Mouse (Mus musculus): ENCODE measurements around the gene AI481877.

The AI481877 gene

DNA sequence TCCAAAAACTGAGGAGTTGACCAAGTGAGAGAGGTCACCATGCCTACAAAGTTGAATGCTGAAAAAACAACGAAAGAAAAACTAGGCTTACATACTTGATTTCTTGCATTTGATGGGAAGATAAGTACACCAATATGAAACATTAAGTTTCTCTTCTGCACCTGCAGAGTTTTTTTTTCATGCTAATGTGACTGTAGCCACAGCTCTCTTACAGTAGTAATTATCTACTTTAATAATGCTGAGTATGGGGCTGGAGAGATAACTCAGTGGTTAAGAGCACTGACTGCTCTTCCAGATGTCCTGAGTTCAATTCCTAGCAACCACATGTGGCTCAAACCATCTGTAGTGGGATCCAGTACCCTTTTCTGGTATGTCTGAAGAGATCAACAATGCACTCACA lies 13.7 kb downstream of the AI481877 start:
- DNase-seq (ENCODE audit: low read depth, low spot score): no peak

DNA sequence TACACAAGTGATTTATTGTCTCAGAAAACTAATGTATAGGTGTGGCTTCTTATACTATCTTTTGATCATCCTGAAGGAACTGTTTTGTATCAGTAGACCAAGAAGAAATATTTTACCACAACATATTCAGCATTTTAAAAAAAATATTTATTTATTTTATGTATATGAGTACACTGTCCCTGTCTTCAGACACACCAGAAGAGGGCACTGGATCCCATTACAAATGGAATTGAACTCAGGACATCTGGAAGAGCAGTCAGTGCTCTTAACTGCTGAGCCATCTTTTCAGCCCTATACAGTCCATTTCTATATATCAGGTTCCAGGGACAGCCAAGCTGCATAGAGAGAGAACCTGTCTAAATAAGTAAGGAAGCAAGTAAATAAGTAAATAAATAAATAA lies 15.2 kb downstream of the AI481877 start:
- no peak for DNase-seq (ENCODE audit: low read depth, low spot score)

DNA sequence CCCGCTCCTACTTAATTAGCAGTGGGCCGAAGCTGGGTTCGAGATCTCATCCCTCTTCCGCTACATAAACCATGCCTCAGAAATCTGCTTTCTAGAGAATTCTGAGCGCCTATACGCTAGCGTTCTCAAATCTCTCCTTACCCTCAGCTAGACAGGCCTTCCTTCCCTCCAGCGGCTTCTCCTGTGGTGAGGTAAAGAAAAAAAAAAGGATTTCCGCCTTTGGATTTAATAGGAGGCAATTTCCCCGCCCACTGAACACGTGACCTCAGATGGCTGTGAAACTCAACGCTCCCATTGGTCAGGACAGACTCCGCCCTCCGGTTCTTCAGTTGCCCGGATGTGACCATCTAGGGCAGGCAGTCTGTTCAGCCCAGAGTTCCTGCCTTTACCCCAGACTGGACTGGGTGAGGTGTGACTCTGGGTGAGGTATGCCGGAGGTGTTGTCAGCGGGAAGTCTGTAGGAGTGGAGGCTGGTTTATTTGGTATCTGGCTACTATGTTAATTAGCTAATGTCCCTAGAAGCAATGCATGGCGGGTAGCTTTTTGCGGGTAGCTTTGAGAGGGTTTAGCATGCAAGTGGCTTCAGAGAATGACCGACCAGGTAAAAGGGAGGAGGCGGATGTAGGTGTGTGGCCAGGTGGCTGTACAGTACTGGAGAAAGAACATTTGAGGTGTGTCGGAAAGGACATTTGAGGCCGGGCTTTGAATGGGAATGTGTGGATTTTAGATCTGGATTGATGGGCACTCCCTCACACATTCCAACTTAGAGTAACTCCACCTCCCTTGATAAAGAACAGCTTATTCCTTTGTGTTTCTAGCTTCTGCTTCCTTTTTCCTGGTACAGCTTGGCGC lies 20.9 kb downstream of the AI481877 start:
- DNase-seq (ENCODE audit: low read depth, low spot score): no peak

DNA sequence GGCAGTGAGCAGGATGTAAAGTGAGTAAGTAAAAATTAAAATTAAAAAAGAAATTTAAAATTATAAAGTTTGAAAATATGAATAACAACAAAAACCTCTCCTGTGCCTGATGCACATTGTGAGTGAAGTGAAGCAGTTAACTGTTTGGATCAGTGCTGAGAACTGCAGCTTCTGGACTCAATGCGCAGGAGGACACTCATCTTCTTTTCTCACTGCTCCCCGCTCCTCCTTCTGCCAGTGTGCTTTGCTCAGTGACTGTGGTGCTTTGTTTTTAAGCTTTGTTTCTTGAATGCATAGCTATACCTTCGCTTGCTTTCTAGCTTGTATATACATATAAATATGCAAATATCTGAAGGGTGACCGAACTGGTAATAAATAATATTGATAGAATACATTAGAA lies 30.1 kb downstream of the AI481877 start:
- DNase-seq (ENCODE audit: low read depth, low spot score): no peak

DNA sequence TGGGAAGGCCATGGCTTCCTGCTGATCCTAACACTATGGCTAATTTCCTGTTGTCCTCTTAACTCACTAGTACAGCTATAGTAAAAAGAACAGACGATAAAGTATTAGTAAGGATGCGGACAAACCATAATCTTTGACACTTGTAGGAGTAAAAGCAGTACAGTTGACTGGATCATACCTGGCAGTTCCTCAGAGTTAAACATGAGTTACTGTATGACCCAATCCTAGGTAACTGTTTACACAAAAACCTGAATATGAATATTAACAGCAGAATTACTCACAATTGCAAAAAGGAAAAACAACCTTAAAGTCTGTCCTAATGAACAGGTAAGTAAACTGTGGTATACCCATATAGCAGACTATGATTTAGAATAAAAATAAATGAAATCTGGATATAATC lies 30.9 kb downstream of the AI481877 start:
- no peak for DNase-seq (ENCODE audit: low read depth, low spot score)

DNA sequence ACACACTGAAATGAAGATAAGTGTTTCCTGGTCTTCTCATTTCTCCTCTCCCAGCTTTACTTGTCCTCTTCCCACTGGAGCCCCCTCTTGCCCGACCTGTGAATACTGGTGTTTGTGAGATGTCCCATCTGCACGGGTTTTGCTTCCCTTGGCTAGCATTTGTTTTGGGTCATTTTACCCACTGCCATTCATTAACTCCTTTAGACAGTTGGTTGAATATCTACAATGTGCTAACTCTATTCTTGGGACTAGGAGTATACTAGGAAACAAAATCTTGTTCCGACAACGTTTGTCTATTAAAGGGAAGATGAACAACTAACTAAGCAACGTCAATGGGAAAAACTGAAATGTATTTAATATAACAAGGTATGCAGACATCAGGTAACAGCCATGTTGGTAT lies 32.1 kb downstream of the AI481877 start:
- DNase-seq (ENCODE audit: low read depth, low spot score): no peak

DNA sequence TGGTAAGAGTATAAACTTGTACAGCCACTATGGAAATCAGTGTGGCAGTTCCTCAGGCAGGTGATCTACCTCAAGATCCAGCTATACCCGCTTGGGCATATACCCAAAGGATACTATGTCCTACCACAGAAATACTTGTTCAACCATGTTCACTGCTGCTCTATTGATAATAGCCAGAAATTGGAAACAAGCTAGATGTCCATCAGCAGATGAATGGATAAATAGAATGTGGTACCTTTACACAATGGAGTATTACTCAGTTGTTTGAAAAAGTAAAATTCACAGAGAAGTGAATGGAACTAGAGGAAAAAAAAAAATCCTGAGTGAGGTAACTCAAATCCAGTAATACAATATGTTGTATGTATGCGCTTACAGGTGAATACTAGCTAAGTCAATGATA lies 34.6 kb downstream of the AI481877 start:
- DNase-seq (ENCODE audit: low read depth, low spot score): no peak

DNA sequence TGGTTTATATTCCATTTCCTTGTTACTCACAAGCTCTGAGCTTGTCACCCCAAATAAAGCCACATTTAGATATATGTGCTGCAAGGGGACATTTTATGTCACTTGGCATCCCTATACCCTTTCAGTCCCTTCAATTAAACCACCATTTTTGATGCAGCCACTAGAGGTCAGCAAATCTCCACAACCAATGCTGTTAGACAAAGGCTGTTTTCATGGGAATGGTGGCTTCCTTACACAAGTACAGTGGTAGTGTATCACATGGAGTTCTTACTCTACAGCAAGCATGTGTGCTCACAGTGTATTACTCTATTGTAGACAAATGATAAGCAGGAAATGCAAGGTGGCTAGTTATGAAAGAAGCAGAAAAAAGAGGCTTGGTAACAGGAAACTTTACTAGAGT lies 42.4 kb downstream of the AI481877 start:
- peak; percentile 64 for DNase-seq (ENCODE audit: low read depth, low spot score)

DNA sequence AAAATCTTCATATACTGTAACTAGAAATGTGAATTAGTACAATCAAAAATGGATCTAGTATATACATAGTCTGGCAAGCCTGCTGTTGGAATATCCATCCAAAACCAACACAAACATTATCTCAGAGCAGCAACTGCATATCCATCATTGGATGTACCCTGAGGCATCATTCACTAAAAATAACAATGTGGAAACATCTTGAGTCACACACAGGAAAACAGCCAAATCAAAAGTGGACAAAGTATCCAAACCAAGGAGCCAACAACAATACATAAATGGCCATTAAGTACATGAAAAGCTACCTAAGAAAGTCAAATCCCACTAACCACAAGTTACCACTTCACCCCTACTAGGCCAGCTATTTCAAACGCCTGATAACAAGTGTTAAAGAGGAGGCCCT lies 49.4 kb downstream of the AI481877 start:
- DNase-seq (ENCODE audit: low read depth, low spot score): no peak

DNA sequence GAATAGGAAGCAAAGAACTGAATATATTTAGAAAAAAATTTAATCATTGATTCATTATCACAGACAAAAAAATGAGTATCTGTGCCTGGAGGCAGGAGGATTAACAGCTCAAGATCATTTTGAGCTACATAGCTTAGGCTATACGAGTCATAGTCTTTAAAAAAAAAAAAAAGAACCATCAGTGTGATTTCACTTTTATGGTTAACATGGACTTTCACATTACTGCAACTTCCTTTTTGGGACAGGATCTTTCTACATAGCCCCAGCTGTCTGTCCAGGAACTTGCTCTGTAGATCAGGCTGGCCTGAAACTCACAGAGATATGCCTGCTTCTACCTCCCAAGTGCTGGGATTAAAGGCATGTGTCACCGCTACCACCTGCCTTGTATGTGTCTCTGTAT lies 55.4 kb downstream of the AI481877 start:
- no peak for DNase-seq (ENCODE audit: low read depth, low spot score)

DNA sequence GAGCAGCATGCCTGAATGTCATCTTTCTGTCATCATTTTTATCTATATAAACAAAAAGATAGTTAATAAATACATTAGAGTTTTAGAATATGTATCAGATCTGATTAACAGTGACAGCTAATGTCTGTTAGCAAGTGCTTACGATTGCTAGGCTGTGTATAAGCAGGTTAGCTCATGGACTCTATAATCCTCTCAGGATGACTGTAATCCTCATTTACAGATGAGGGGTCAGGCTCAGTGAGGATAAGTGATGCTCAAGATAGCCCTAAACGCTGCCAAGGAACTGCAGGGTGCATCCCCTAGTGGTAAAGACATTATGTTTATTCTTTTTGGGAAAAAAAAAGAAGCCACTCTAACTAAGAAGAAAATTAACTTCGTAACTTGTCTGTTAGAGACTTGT lies 69.5 kb downstream of the AI481877 start:
- DNase-seq (ENCODE audit: low read depth, low spot score): no peak

DNA sequence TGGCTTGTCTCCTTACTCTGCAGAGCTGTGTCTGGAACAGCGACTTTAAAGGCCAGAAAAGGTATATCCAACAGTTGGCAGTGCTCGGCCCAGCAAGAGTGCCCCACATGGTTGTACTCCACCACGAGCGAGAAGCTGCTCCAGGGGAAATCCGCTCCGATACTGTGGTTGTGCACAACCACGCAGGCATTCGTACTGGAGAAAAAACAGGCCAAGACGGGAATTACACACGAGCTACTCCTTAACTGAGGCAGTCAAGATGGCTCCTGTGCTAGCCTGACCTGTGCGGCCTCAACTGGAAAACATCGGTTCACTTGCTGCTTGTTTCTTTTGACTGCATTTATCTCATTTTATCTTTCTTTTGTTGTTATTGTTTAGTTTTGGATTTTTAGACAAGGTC lies 76.3 kb downstream of the AI481877 start:
- DNase-seq (ENCODE audit: low read depth, low spot score): no peak

DNA sequence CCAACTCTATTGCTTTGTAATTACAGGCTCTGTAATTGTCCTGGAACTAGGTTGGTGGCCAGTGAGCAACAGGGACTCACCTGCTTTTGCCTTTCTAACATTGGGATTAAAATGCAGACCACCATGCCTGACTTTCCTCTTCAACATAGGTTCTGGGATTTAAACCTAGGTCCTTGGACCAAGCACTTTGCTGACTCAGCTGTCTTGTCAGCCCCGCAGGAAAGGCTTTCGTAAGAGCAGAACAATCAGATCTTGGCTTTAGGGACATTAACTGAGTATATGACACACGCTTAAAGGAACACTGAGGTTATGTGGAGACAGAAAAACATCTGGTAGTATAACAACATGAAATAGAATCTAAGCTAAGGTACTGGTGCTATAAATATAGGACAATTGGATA lies 80.9 kb downstream of the AI481877 start:
- no peak for DNase-seq (ENCODE audit: low read depth, low spot score)

DNA sequence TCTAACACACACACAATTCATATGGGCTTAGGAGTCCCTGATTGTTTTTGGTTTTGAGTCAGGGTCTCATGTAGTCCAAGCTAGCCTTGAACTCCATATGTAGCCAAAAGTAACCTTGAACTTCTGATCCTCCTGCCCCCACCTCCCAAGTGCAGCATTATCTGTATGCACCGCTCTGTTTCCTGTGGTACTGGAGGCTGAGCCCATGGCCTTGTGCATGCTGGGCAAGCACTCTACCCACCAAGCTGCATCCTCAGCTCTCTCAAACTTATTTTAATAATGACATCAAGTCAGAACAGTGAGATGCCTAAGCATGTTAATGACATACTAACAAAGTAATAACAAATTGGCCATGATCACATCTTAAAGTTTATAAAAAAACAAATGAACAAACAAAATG lies 87.7 kb downstream of the AI481877 start:
- DNase-seq (ENCODE audit: low read depth, low spot score): no peak

DNA sequence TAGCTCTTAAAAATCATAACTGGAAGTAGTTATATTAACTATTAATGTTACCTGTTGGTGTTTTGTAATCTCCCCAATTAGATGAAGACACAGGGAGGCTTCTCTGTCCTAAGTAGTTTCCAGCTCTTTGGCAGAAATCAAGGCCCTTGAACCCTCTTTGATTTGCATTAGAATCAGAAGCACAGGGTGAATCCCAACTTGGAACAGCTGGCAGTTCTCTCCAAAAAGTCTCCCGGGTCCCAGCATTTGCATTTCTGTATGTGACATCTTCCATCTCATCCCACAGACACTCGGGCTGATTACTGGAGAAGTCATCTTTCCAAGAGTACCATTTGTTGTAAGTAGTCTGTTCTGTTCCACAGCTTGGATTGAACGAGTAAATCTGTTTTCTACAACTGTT lies 91.6 kb downstream of the AI481877 start:
- DNase-seq (ENCODE audit: low read depth, low spot score): no peak

DNA sequence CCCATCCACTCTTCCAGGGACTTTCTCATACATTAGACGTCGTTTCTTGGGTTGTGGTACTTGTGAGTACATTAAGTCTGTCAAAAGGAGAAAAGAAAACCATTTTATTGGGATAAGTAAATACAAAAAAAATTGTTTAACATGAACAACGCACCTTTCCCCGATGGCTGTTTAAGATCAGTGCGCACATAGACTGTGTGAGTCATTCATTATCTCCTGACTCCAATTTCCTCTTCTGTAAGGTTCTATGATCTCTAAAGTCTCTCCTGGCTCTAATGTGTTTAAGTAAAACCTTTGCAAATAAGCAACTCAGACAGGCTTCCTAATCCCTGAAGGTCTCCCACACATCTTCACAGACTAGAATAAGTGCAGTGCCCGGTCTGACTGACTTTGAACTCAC lies 94.9 kb downstream of the AI481877 start:
- no peak for DNase-seq (ENCODE audit: low read depth, low spot score)

DNA sequence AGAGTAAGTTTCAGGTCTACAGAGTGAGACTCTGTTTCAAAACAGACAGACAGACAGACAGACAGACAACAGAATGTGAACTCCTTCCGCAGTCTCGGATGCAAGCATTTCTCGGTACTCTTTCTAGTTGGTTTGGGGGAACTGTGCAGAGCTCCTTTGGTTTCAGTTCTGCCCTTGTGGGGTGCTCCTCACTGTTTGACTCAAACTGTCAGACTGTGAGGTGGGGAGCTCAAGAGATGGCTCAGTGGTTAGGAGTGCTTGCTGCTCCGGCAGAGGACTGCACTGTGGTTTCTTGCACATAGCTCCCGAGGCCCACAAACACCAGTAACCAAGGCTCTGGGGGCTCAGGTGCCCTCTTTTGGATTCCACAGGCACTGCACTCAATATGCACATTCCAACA lies 95.7 kb downstream of the AI481877 start:
- no peak for DNase-seq (ENCODE audit: low read depth, low spot score)

DNA sequence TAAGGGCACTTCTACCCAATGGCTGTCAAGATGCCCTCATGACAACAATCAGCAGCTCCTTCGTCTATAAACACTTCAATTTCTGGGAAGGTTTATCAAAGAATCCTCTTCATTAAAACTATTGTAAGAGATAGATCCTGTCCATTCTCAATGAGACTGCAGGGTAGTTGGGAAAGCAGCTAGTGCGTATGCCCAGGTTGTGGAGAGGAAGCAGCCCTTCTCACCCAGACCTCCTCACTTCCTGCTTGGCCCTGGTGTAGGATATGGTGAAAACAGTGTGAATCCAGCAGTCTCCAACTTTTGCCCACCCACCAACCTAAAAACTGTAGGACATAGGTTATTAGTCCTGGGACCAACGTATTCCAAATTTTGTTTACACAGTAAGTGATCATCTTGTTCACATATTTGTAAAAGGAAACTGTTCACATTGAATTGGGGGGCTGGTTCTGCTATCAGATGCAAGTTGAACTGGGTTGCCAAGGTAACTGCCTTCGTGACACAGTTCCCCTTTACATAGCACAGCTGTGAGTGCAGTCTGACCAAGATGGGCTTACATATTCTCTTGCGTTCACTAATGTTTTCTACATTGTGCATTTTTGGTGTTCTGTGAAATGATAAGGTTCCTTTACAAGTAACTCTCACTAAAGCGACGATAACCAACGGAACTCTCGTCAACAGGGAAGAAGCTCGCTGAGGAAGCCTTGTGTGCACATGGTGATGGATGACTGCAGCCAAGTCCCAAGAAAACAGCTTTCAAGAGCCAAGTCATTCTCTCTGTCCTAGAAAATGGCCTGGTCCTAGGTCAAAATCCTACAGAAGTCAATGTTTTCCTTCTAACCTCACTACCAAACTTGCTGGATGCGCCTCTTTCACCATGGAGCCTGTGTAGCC lies 98.1 kb downstream of the AI481877 start:
- no peak for DNase-seq (ENCODE audit: low read depth, low spot score)

DNA sequence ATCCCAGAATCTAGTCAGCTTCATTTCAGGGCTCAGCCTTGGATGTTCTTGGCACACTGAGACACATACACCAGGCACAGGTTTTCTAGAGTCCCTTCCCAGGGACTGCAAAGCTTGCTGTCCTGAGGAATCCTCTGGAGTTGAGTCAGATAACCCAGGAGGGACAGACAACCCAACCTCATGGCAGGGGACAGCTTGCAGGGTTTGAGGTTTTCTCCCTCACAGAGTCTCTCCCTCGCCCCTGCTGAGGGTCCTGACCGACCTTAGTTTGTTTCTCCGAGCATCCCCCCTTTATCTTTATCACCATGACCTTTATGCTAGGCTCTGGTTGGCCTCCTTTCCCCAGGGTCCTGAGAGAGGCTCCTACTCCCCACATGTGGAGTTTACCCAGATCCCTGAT lies 101.3 kb downstream of the AI481877 start:
- no peak for DNase-seq (ENCODE audit: low read depth, low spot score)

DNA sequence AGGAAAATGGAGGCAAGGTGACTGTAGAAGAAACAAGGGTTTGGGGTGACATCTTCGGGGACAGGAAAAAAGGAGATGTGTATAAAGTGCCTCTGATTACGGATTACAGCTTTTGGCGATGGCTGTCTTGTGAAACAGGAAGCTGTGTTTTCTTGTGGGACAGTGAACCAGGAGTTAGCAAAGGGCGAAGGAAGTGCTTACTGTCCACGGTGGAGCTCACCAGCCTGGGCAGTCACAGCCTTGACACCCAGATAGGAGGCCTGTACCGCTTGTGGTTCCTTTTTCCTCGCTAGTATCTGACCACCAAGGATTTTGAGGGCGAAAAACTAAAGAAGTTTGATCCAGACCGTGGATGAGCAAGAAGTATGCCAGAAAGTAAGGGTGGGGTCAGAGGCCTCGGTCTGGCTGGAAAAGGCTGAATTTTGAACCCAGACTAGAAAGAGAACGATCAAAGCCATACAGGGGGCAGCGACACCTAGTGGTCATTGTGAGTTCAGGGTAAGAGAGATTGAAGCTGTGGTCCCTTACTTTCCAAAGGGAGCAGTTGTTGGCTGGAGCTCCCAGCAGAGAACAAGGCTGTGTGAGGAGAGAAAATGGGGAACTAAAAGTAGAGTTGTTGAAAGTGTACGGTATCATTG lies 102.2 kb downstream of the AI481877 start:
- DNase-seq (ENCODE audit: low read depth, low spot score): peak; percentile 75

DNA sequence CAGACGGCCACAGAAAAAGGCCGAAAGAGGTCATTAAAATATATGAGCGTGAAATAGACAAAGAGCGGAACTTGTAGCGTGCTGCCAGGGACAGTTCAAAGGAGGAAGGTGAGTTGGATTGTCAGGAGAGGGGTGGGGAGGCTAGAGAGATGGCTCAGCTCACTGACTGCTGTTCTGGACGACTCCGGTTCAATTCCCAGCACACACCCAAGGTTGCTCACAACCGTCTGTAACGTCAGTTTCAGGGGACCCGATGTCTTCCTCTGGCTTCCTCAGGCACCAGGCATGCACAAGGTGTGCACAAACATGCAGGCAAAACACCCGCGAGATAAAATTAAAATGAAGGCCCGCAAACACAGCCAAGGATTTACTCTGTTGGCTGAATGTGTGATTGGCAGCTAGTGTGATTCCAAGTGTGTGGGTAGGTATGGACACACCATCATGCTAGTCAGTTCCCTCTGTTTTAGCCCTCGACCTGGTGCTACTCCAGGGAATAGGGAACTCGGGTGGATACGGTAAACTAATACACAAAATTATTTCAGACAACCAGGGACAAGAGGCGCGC lies 102.9 kb downstream of the AI481877 start:
- peak; percentile 4 for DNase-seq (ENCODE audit: low read depth, low spot score)
